9 mouse cellular contexts compared by ENCODE assay signal in genomic region chr8:112128833-112129518, GRCm38 (mm10).
DNase-seq lines count a peak whose midpoint lies in the region; ATAC-seq and TF ChIP-seq lines count a peak whose summit lies in the region.
"Had no signal": no experiment of that assay in that cellular context is flagged by ENCODE, and none has a peak within 500 bp of the region (broad histone marks: within the 10 kb centered on the region; RNA-seq: fewer than 3 reads in every experiment).

No protein-coding gene starts in this region.

- peak; percentile 5 for DNase-seq in layer of hippocampus, adult 11-12 months (ENCODE audit: low spot score)
- no peak for DNase-seq in layer of hippocampus, adult 8-10 months (ENCODE audit: low spot score in 2 of 2)
- peak; percentile 33 for DNase-seq in Patski (ENCODE audit: low read depth, low spot score)
- DNase-seq in kidney, adult 8-10 months: peak; percentile 15 to 51
- DNase-seq in lung, postnatal 25 days (ENCODE audit: low spot score): peak; percentile 24
- DNase-seq in spleen, postnatal 14 days (ENCODE audit: low spot score in 2 of 2): no peak
- no peak for DNase-seq in spleen, postnatal 36 days (ENCODE audit: low spot score in 2 of 2)

- WGBS in embryonic facial prominence, embryonic 13.5 days: 45% methylated on average over 14 of the region's 14 CpGs

- no peaks in the 10 kb centered on the region for H3K9me3 ChIP-seq in embryonic facial prominence, embryonic 13.5 days
- H3K9me3 ChIP-seq: neural tube, embryonic 12.5 days had no signal

- H3K4me1 ChIP-seq in embryonic facial prominence, embryonic 13.5 days: no peaks in the 10 kb centered on the region
- H3K4me1 ChIP-seq: neural tube, embryonic 12.5 days had no signal

- H3K4me2 ChIP-seq in embryonic facial prominence, embryonic 13.5 days: no peak overlapping the region
- H3K4me2 ChIP-seq: neural tube, embryonic 12.5 days had no signal

- no peak overlapping the region for H3K27ac ChIP-seq in embryonic facial prominence, embryonic 13.5 days
- H3K27ac ChIP-seq: neural tube, embryonic 12.5 days had no signal

- H3K27me3 ChIP-seq in Patski: no peaks in the 10 kb centered on the region
- H3K27me3 ChIP-seq in embryonic facial prominence, embryonic 13.5 days: no peaks in the 10 kb centered on the region
- H3K27me3 ChIP-seq: neural tube, embryonic 12.5 days had no signal

- peak; percentile 69 for ATAC-seq in Patski
- peak; percentile 69; the same call in 1 of the 2 replicates for ATAC-seq in embryonic facial prominence, embryonic 13.5 days (ENCODE audit: insufficient number of reproducible peaks, insufficient read depth, low FRiP score, low TSS enrichment, low read depth)

- in situ Hi-C loops in Patski (cut with MboI; ENCODE audit: low pct_unique_long_range_greater_than_20kb): no loop called here

- POLR2A ChIA-PET in Patski (lab: Charles Lee): no interaction called here

- no peak overlapping the region for H3K9ac ChIP-seq in embryonic facial prominence, embryonic 13.5 days
- H3K9ac ChIP-seq: neural tube, embryonic 12.5 days had no signal

- H3K36me3 ChIP-seq in embryonic facial prominence, embryonic 13.5 days: no peaks in the 10 kb centered on the region
- H3K36me3 ChIP-seq: neural tube, embryonic 12.5 days had no signal

- H3K4me3 ChIP-seq in embryonic facial prominence, embryonic 13.5 days: no peak overlapping the region
- H3K4me3 ChIP-seq: neural tube, embryonic 12.5 days had no signal

- no peak for TF ChIP-seq CTCF in Patski (IDR thresholded peaks at IDR 0.05)

- CTCF ChIA-PET in Patski (lab: Charles Lee): no interaction called here

Comparison
In these comparisons a context has a peak if more than half of its experiments do, and no peak if none do; other contexts are left out.
1. DNase-seq: peak in layer of hippocampus, adult 11-12 months (single experiment), Patski (single experiment), kidney, adult 8-10 months (2 of 2) and lung, postnatal 25 days (single experiment); none in layer of hippocampus, adult 8-10 months (0 of 2), spleen, postnatal 14 days (0 of 2) and spleen, postnatal 36 days (0 of 2).